Mouse (Mus musculus) forebrain, embryonic 11.5 days (tissue): ENCODE results near the gene Olfr288. TPM values are rescaled to one million over a fixed set of nuclear protein-coding genes. Genes with fewer than 3 reads are reported as not detected.

Source experiments
- ATAC-seq: fragments of 200-750 bp; cut with Nextera tagmentation; replicated peaks from 2 replicates; pipeline ENCODE4 v1.8.0; 2017; ENCODE audit warnings: moderate TSS enrichment; ENCODE audit not compliant: low FRiP score
- DNase-seq: peaks from one replicate; pipeline ENCODE4 v3.0.0-alpha.2; 2017; ENCODE audit warnings: low spot score
- H3K27ac ChIP-seq: fragments of 300-500 bp; sonication (generic); 2 replicates; pipeline ENCODE4 v1.5.1; 2014; ENCODE audit warnings: low read depth, low read length
- H3K27me3 ChIP-seq: fragments of 300-500 bp; sonication (generic); 2 replicates; pipeline ENCODE4 v1.6.1; 2014; ENCODE audit warnings: mild to moderate bottlenecking, low read length, mixed read lengths; ENCODE audit not compliant: control insufficient read depth, insufficient read depth
- H3K36me3 ChIP-seq: fragments of 300-500 bp; sonication (generic); 2 replicates; pipeline ENCODE4 v1.6.1; 2014; ENCODE audit warnings: mild to moderate bottlenecking, low read length, moderate library complexity, mixed read lengths; ENCODE audit not compliant: control insufficient read depth, insufficient read depth
- H3K4me1 ChIP-seq: fragments of 300-500 bp; sonication (generic); replicated peaks from 2 replicates; pipeline ENCODE4 v1.6.1; 2014; ENCODE audit warnings: low read length, mixed read lengths; ENCODE audit not compliant: control insufficient read depth, insufficient read depth
- H3K4me2 ChIP-seq: fragments of 300-500 bp; sonication (generic); 2 replicates; pipeline ENCODE4 v1.6.1; 2014; ENCODE audit warnings: low read depth, mild to moderate bottlenecking, low read length, moderate library complexity, mixed read lengths; ENCODE audit not compliant: severe bottlenecking
- H3K4me3 ChIP-seq: fragments of 300-500 bp; sonication (generic); 2 replicates; pipeline ENCODE4 v1.5.1; 2014; ENCODE audit warnings: low read depth, low read length
- H3K9ac ChIP-seq: fragments of 300-500 bp; sonication (generic); 2 replicates; pipeline ENCODE4 v1.6.1; 2014; ENCODE audit warnings: low read length
- H3K9me3 ChIP-seq: fragments of 300-500 bp; sonication (generic); 2 replicates; pipeline ENCODE4 v1.6.1; 2016; ENCODE audit warnings: low read length, mixed read lengths; ENCODE audit not compliant: control insufficient read depth
- WGBS: fragments of 180-500 bp; shearing (Covaris S2); extraction: QIAGEN DNeasy Blood & Tissue Kit; methylation state at CpG from one replicate; pipeline ENCODE4 v1.1.7; 2014; 5-methylcytosine and 5-hydroxymethylcytosine counted together
- polyA plus RNA-seq: library from polyadenylated mRNA; unstranded; fragments of >200 nt; fragmentation: Nextera tagmentation; extraction: Ambion mirVana; gene quantifications from 2 replicates; pipeline ENCODE4 v1.2.1, GENCODE M21; 2014

Olfr288 gene
- polyA plus RNA-seq, 1 experiment from 2014 or later = not detected

GRCm38 (mm10) chr15:98209676-98210075 is 14.3 kb upstream of the Olfr288 start:
- DNase-seq = no peak

GRCm38 (mm10) chr15:98184456-98184855 is 10.9 kb downstream of the Olfr288 start:
- no peak for DNase-seq
- peaks cover 4% of the 10 kb centered on the region for H3K4me1 ChIP-seq
- H3K27ac ChIP-seq = no peak overlapping the region
- H3K9ac ChIP-seq = no peak overlapping the region
- no peaks in the 10 kb centered on the region for H3K36me3 ChIP-seq
- WGBS = 78% methylated on average over 4 of the region's 4 CpGs
- H3K4me3 ChIP-seq = no peak overlapping the region
- no peaks in the 10 kb centered on the region; the same call in 1 of the 2 replicates for H3K27me3 ChIP-seq
- no peak for ATAC-seq
- H3K9me3 ChIP-seq = no peaks in the 10 kb centered on the region
- no peak overlapping the region for H3K4me2 ChIP-seq

More at GRCm38 (mm10) chr15:98209676-98210075, 14.3 kb upstream of the Olfr288 start:
- no peaks in the 10 kb centered on the region for H3K27me3 ChIP-seq
- H3K4me1 ChIP-seq = no peaks in the 10 kb centered on the region
- ATAC-seq = no peak
- H3K4me2 ChIP-seq = no peak overlapping the region
- no peak overlapping the region for H3K27ac ChIP-seq
- no peaks in the 10 kb centered on the region for H3K36me3 ChIP-seq
- no peak overlapping the region for H3K9ac ChIP-seq
- 82% methylated on average over 7 of the region's 7 CpGs for WGBS
- no peaks in the 10 kb centered on the region for H3K9me3 ChIP-seq
- no peak overlapping the region for H3K4me3 ChIP-seq

GRCm38 (mm10) chr15:98181856-98182570 is 13.3 kb downstream of the Olfr288 start:
- WGBS = 71% methylated on average over 12 of the region's 12 CpGs
- H3K27me3 ChIP-seq = no peaks in the 10 kb centered on the region; the same call in 1 of the 2 replicates

GRCm38 (mm10) chr15:98181132-98181711 is 14.1 kb downstream of the Olfr288 start:
- Histone ChIP-seq H3K4me3 (peak overlapping the region; percentile 47), H3K9ac (peak overlapping the region; percentile 56), H3K36me3 (no peaks in the 10 kb centered on the region), H3K27me3 (no peaks in the 10 kb centered on the region; the same call in 1 of the 2 replicates), H3K4me1 (peaks cover 4% of the 10 kb centered on the region), H3K27ac (no peak overlapping the region; the same call in 1 of the 2 replicates), H3K9me3 (no peaks in the 10 kb centered on the region), H3K4me2 (peak overlapping the region; percentile 73)
- peak; percentile 98 for ATAC-seq
- peak; percentile 95 for DNase-seq
- WGBS = under 1% methylated on average over 30 of the region's 30 CpGs

More at GRCm38 (mm10) chr15:98181856-98182570, 13.3 kb downstream of the Olfr288 start:
- Histone ChIP-seq H3K4me2 (no peak overlapping the region), H3K27ac (no peak overlapping the region), H3K36me3 (no peaks in the 10 kb centered on the region), H3K4me3 (no peak overlapping the region), H3K4me1 (peaks cover 4% of the 10 kb centered on the region), H3K9ac (no peak overlapping the region), H3K9me3 (no peaks in the 10 kb centered on the region)
- ATAC-seq (peak; percentile 11; the same call in 1 of the 2 replicates), DNase-seq (peak; percentile 50)

- Histone ChIP-seq H3K4me1 (peaks cover 4% of the 10 kb centered on the region), H3K4me2 (peak overlapping the region; percentile 73), H3K27me3 (no peaks in the 10 kb centered on the region; the same call in 1 of the 2 replicates), H3K9ac (peak overlapping the region; percentile 56), H3K36me3 (no peaks in the 10 kb centered on the region), H3K9me3 (no peaks in the 10 kb centered on the region), H3K4me3 (peak overlapping the region; percentile 47), H3K27ac (no peak overlapping the region)
- no peak for ATAC-seq
- WGBS = 4% methylated on average over 26 of the region's 26 CpGs
- DNase-seq = no peak
These were observed 14.7 kb downstream of the Olfr288 start for GRCm38 (mm10) chr15:98180567-98181131.

GRCm38 (mm10) chr15:98177320-98177719 is 18.0 kb downstream of the Olfr288 start:
- Histone ChIP-seq H3K36me3 (no peaks in the 10 kb centered on the region), H3K4me1 (peaks cover 6% of the 10 kb centered on the region), H3K27ac (no peak overlapping the region), H3K27me3 (no peaks in the 10 kb centered on the region; the same call in 1 of the 2 replicates), H3K4me3 (no peak overlapping the region), H3K4me2 (no peak overlapping the region), H3K9ac (no peak overlapping the region), H3K9me3 (no peaks in the 10 kb centered on the region)
- WGBS = 84% methylated on average over 3 of the region's 3 CpGs
- DNase-seq (no peak), ATAC-seq (no peak)

GRCm38 (mm10) chr15:98173821-98174220 is 21.5 kb downstream of the Olfr288 start:
- peaks cover 11% of the 10 kb centered on the region for H3K27me3 ChIP-seq
- H3K9me3 ChIP-seq = no peaks in the 10 kb centered on the region
- WGBS = 42% methylated on average over 8 of the region's 8 CpGs
- DNase-seq (no peak), ATAC-seq (no peak; the same call in 1 of the 2 replicates)
- H3K27ac ChIP-seq = no peak overlapping the region
- H3K4me2 ChIP-seq = no peak overlapping the region
- H3K4me3 ChIP-seq = no peak overlapping the region
- H3K9ac ChIP-seq = no peak overlapping the region
- peaks cover 7% of the 10 kb centered on the region; the same call in 1 of the 2 replicates for H3K4me1 ChIP-seq
- no peaks in the 10 kb centered on the region for H3K36me3 ChIP-seq

GRCm38 (mm10) chr15:98172113-98172512 is 23.2 kb downstream of the Olfr288 start:
- DNase-seq (no peak), ATAC-seq (no peak)
- Histone ChIP-seq H3K4me3 (no peak overlapping the region), H3K27me3 (peaks cover 20% of the 10 kb centered on the region), H3K4me1 (peaks cover 11% of the 10 kb centered on the region; the same call in 1 of the 2 replicates), H3K9ac (no peak overlapping the region), H3K9me3 (no peaks in the 10 kb centered on the region), H3K4me2 (no peak overlapping the region), H3K36me3 (no peaks in the 10 kb centered on the region), H3K27ac (no peak overlapping the region)
- WGBS = 71% methylated on average over 5 of the region's 5 CpGs
